Mouse (Mus musculus): ENCODE results near the gene Ap3b1. TPM values are rescaled to one million over a fixed set of nuclear protein-coding genes. Genes with fewer than 3 reads are reported as not detected.

The Ap3b1 gene
- polyA plus RNA-seq (2017; shearing (Covaris generic)), result 10 to 100 TPM; 58.9 to 89.2 TPM

DNA sequence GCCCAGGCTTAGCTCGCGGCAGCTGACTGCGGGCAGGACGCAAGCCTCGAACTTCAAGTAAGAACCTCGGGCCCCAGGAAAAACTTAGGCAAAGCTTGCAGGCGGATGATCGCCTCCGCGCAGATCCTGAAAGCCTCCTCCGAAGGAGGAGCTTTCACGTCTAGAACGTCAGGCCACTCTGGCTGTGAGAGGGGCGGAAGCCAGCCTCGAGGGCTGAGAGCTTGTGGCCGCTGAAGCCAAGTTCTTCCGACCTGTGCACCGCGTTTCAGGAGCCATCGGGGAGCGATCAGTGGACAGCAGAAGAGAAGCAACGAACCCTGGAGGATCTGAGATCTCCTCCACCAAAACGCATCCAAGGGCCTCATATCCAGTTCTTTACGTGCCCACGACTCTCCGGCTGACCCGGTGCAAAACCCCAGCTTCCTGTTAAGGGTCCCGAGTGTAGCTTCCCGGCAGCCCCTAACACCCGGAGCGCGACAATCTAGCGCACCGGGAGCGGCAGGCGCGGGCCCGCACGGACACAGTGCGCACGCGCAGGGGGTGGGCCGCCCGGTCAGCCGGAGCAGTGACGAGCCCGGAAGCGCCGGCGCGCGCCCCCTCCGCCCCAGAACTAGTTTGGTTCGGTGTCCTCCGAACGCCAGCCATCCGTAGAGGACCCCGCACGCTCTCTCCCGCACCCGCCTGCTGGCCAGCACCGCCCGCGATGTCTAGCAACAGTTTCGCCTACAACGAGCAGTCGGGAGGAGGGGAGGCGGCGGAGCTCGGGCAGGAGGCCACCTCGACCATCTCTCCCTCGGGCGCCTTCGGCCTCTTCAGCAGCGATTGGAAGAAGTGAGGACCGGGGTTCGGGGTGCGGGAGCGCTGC, at the start of gene Ap3b1:
Gene Ap3b1, plus strand, starts transcription at position 560 of the 865 bp plus-strand sequence.

Other genes with a start within 250 kb of the Ap3b1 start
- gene Scamp1, start 73.1 kb upstream of the Ap3b1 start, polyA plus RNA-seq (2017; shearing (Covaris generic)), result 1 to 10 TPM; 2.1 to 4.3 TPM

Measured in activated CD4-positive, CD25-positive, alpha-beta regulatory T cell (primary cell).